Mouse (Mus musculus): ENCODE results near the gene Dnajc22. TPM values are rescaled to one million over a fixed set of nuclear protein-coding genes. Genes with fewer than 3 reads are reported as not detected.

The Dnajc22 gene
- total RNA-seq, 2 experiments from 2014 or later, result 0.39 to 1.1 TPM

- DNase-seq (ENCODE audit: low spot score in 2 of 2), result no peak
Measured at GRCm38 (mm10) chr15:99114312-99115064, 21.5 kb downstream of the Dnajc22 start.

- DNase-seq (ENCODE audit: low spot score in 2 of 2), result no peak
Measured at GRCm38 (mm10) chr15:99115065-99115423, 22.1 kb downstream of the Dnajc22 start.

GRCm38 (mm10) chr15:99116539-99116938, 23.6 kb downstream of the Dnajc22 start:
- no peak for DNase-seq (ENCODE audit: low spot score in 2 of 2)

- no peak for DNase-seq (ENCODE audit: low spot score in 2 of 2)
Measured at GRCm38 (mm10) chr15:99120814-99121213, 27.8 kb downstream of the Dnajc22 start.

- DNase-seq (ENCODE audit: low spot score in 2 of 2), result no peak
Measured at GRCm38 (mm10) chr15:99122642-99123041, 29.7 kb downstream of the Dnajc22 start.

GRCm38 (mm10) chr15:99125711-99126080, 32.7 kb downstream of the Dnajc22 start, which contains the start of gene Spats2:
Spats2 (plus strand) TSS chr15:99125916.
- no peak for DNase-seq (ENCODE audit: low spot score in 2 of 2)

- DNase-seq (ENCODE audit: low spot score in 2 of 2), result peak; percentile 92 to 94
Measured at GRCm38 (mm10) chr15:99126081-99126815, 33.3 kb downstream of the Dnajc22 start.

- no peak for DNase-seq (ENCODE audit: low spot score in 2 of 2)
Measured at GRCm38 (mm10) chr15:99126816-99127365, 33.9 kb downstream of the Dnajc22 start.

GRCm38 (mm10) chr15:99127851-99128522, 35.0 kb downstream of the Dnajc22 start:
- DNase-seq (ENCODE audit: low spot score in 2 of 2), result no peak

GRCm38 (mm10) chr15:99129441-99129840, 36.5 kb downstream of the Dnajc22 start:
- no peak for DNase-seq (ENCODE audit: low spot score in 2 of 2)

- DNase-seq (ENCODE audit: low spot score in 2 of 2), result no peak
Measured at GRCm38 (mm10) chr15:99129956-99130910, 37.3 kb downstream of the Dnajc22 start.

GRCm38 (mm10) chr15:99138389-99138788, 45.4 kb downstream of the Dnajc22 start:
- DNase-seq (ENCODE audit: low spot score in 2 of 2), result no peak

- DNase-seq (ENCODE audit: low spot score in 2 of 2), result peak; percentile 18 to 25
Measured at GRCm38 (mm10) chr15:99139669-99140068, 46.7 kb downstream of the Dnajc22 start.

- no peak for DNase-seq (ENCODE audit: low spot score in 2 of 2)
Measured at GRCm38 (mm10) chr15:99150516-99150915, 57.5 kb downstream of the Dnajc22 start.

- DNase-seq (ENCODE audit: low spot score in 2 of 2), result no peak
Measured at GRCm38 (mm10) chr15:99151324-99151723, 58.4 kb downstream of the Dnajc22 start.

- no peak for DNase-seq (ENCODE audit: low spot score in 2 of 2)
Measured at GRCm38 (mm10) chr15:99153466-99153865, 60.5 kb downstream of the Dnajc22 start.

All from layer of hippocampus, postnatal 10 days (tissue).